Mouse (Mus musculus): ENCODE data around the gene 4933430I17Rik. TPM values are rescaled to one million over a fixed set of nuclear protein-coding genes. Genes with fewer than 3 reads are reported as not detected.

Gene 4933430I17Rik
- polyA plus RNA-seq, 1 experiment from 2014 or later = 0.43 TPM

Other genes starting within 250 kb of the 4933430I17Rik start
- gene Fkbp15, start 164.8 kb upstream of the 4933430I17Rik start, polyA plus RNA-seq (2016; fragmentation: Nextera tagmentation; extraction: Ambion mirVana) = 18.2 and 19.6 TPM in 2 replicates
- 50.5 and 52.0 TPM in 2 replicates for gene Slc31a1, start 164.6 kb upstream of the 4933430I17Rik start, polyA plus RNA-seq (2016; fragmentation: Nextera tagmentation; extraction: Ambion mirVana)
- gene Cdc26, start 116.7 kb upstream of the 4933430I17Rik start, polyA plus RNA-seq (2016; fragmentation: Nextera tagmentation; extraction: Ambion mirVana) = 90.4 and 90.8 TPM in 2 replicates
- 14.9 and 15.3 TPM in 2 replicates for gene Prpf4, start 116.6 kb upstream of the 4933430I17Rik start, polyA plus RNA-seq (2016; fragmentation: Nextera tagmentation; extraction: Ambion mirVana)
- gene Rnf183, start 90.1 kb upstream of the 4933430I17Rik start, polyA plus RNA-seq (2016; fragmentation: Nextera tagmentation; extraction: Ambion mirVana) = not detected in 2 replicates
- gene Wdr31, start 54.5 kb upstream of the 4933430I17Rik start, polyA plus RNA-seq (2016; fragmentation: Nextera tagmentation; extraction: Ambion mirVana) = 3.3 and 4.0 TPM in 2 replicates
- gene Bspry, start 45.3 kb upstream of the 4933430I17Rik start, polyA plus RNA-seq (2016; fragmentation: Nextera tagmentation; extraction: Ambion mirVana) = 0.49 and 0.64 TPM in 2 replicates
- 7.0 and 8.0 TPM in 2 replicates for gene Hdhd3, start 21.9 kb upstream of the 4933430I17Rik start, polyA plus RNA-seq (2016; fragmentation: Nextera tagmentation; extraction: Ambion mirVana)
- gene Alad, start 5.5 kb upstream of the 4933430I17Rik start, polyA plus RNA-seq (2016; fragmentation: Nextera tagmentation; extraction: Ambion mirVana) = 74.3 and 80.0 TPM in 2 replicates
- gene Pole3, start 301 bp upstream of the 4933430I17Rik start, polyA plus RNA-seq (2016; fragmentation: Nextera tagmentation; extraction: Ambion mirVana) = 53.6 and 59.9 TPM in 2 replicates
- 60.5 and 73.7 TPM in 2 replicates for gene Rgs3, start 34.5 kb downstream of the 4933430I17Rik start, polyA plus RNA-seq (2016; fragmentation: Nextera tagmentation; extraction: Ambion mirVana)

Data from heart, embryonic 12.5 days (tissue).